Mouse (Mus musculus) c-Kit-negative CD71-positive TER-119-positive erythroid progenitor cells, embryonic 14.5 days (primary cell): ENCODE results near the gene Fgfr2.

Experiments
- DNase-seq: peaks from one replicate; pipeline ENCODE4 v3.0.0-alpha.2; 2013; ENCODE audit warnings: low read depth, low spot score

Gene Fgfr2

DNA sequence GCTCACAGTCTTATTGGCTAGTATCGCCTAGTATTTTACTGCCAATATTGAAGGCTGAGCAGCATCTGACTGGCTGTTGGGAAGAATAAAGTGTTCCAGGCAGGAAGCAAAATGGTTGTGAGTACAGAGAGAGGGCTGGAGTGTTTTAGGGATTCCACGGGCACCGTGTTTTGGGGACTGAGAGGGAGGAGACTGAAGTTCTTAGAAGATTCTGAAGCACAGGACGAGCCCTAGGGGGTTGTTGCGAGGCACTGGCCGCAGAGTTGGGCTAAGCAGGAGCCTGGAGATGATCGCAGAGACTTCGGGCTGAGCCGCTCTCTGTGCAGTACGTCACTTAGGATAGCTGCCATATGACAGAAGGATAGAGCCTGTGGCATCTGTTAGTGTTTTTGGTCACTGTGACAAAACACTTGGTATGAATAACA lies 2169.0 kb downstream of the Fgfr2 start:
- DNase-seq = no peak

DNA sequence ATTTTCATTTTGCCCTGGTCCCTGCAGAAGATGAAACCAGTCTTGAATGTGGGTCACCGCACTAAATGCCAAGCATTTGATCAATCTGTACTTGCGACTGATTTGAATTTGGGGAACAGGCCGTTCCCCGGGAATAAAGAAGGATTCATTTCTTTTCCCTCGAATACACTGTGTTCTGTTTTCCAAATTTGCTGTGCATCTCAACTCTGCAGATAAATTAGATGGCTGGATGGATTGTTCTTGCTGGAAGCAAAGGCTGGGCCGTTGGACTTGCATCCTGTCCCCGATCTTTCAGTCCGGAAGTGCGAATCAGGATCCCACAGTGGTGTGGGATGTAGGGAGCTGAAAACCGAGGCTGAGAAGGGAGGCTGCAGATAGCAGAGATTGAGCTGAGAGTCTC lies 2169.8 kb downstream of the Fgfr2 start:
- DNase-seq = no peak

DNA sequence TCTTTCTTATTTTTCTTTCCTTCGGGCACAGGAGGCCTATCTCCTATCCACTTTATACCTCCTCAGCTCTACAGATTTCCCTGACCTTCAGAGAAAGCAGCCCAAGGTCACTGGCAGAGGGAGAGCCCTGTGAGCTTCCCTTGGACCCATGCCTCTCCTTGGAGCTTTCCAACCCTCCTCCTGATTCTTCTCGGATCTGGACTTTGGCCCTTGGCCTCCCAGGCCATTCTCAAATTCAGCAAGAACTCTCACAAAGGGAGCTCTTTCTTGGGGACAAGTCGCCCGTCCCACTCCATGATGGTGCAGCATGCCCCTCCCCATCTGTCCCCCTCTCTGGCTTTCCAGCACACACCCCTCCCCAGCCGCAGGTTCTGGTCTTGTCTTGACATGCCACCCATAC lies 2172.1 kb downstream of the Fgfr2 start:
- no peak for DNase-seq

DNA sequence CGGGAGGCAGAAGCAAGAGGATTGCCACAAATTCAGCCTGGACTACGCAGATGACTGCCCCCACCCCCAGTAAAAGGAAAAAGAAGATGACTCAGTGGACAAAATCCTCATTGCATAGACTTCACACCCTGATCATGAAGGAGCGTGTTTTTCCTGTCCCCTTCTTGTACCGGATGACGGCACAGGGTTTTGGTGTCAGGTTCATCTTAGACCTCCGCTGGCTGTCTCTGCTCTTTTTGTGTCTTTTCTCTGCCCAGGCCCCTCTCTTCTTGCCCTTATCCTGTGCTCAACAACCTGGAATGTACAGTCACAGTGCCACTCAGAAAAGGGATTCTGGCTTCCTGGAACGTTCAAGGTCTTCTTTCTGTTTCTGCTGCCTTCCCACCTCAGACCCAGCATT lies 2172.7 kb downstream of the Fgfr2 start:
- DNase-seq = no peak

DNA sequence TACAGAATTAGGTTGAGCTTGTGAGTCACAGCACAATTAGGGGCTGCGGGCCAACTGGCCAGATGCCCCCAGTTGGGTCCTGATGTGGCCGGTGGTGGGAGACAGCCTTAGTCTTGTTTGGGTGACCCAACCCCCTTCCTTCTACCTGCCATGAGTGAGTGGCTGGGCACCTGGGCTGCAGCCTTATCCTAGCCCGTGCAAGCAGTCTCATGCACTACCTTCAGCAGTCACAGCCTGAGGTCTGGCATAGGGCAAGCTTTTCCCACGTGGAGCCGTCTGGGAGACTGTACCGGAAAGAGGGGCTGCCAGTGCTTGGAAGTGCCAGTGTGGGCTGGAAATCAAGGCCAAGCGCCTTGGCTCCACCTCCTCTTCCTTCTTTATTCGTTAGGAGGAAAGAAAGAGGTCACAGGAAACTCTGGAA lies 2173.8 kb downstream of the Fgfr2 start:
- no peak for DNase-seq

DNA sequence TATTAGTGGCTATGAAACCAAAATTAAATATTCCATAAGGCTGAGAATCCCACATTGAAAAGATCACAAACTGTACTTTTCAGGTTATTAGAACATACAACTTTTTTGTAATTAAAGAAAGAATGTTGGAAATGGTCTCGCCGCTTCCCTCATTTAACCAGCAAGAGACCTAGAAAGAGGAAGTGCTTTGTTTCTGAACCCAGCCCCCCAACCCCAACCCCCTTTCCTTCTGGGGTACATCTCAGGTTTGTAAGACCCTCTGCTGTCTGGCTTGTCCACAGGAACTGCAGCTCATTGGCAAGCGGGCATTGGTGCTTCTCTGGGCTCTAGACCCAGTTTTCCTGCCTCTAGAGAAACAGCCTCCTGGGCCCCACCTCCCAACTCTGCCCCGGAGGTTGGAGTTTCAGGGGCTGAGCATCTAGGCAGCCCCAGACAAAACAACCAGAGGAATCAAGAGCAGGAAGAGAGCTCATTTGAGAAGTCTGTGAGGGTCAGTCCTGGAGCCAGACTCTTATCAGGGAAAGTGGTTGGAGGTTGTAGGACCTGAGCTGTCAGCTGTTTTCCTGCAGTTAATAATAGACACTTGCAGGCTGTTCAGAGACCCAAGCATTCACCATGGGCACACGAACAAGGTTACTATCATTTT lies 2174.5 kb downstream of the Fgfr2 start:
- DNase-seq = no peak

DNA sequence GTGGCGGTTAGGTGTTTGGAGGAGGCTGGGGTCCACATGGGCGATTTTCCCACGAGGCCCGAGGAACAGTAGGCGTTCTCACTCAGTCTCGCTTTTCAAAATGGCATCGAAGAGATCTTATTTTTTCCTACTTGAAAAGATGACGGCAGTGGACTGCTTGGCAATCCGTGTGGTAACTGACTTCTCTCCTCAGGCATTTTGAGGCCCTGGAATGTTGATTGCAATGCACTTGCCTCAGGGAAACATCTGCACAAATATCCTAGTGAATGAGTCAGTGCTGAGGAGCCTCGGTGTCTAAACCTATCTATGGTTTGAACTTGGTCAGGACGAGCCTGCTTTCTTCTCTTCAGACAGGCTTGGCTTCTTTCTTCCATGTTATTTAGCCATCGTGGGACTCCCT lies 2176.8 kb downstream of the Fgfr2 start:
- DNase-seq = no peak

DNA sequence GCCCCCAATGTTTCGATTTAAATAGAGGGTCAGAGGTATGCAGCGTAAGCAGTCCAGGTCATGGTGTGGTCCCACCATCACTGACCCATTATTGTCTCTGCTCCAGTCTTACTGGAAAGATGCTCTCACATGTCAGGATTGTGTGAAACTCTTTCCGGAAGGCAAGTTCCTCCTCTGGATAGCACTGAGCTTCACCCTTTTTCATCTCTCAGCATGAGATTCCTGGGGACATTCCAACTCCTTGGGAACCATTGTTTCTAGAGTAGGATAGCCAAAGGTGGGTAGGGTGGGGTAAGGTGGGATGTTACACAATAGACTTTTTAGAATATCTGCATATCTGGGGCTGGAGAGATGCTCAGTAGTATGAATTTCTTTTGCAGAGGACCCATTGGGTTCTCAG lies 2177.4 kb downstream of the Fgfr2 start:
- DNase-seq = no peak

DNA sequence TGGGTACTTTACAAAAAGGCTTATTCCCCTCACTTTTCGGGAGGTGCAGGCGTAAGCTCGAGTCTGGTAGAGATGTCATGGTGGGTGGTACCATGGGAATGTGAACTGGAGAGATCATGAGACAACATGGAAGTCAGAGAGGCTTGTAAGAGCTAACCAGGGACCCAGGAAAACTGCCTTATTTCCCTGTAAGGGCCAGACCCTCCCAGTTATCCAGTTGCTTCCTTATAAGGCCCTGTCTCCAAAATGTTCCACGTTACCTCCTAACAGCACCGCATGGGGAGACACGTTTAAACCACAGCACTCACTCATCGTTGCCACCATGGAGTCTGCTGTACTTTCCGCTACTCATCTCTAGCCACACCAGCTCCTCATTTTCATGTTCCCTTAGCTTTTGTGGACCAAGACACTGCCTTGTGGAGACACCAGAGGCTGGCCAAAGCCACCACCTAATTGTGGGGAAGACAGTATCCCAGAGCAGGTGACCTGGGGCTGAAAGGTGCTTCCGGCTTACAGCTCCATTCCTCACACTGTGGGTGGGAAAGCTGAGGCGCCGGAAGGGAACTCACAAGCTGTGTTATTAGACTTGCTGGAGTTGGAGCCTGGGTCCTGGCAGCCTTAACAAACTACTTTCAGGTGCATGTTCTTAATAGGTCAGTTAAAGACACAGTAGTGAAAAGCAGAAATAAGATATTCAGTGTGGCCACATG lies 2178.2 kb downstream of the Fgfr2 start:
- no peak for DNase-seq

DNA sequence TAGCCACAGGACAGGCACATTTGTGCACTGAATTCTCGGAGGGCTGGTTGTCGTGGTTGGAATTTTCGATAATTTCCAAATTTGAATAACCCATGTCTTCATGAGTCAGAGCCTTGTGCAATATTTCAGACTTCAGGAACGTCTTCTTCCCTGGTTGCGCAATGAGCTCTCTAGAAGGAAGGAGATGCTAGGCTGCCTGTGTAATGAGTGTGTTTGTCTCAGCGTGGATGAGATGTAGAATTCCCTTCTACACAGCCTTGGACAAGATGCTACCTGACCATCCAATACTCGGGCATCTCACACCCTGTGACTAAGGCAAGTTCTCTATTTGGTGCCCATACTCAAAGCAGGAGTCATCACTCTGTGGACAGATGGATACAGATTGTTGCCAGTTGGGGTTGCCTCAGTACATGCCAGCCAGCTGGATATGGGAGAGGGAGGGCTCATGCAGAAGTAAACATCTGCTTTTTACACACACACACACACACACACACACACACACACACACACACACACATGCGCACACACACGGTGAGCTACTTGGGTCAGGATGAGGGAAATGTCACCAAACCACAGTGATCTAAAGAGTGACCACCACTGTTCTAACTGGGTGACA lies 2179.8 kb downstream of the Fgfr2 start:
- DNase-seq = no peak

DNA sequence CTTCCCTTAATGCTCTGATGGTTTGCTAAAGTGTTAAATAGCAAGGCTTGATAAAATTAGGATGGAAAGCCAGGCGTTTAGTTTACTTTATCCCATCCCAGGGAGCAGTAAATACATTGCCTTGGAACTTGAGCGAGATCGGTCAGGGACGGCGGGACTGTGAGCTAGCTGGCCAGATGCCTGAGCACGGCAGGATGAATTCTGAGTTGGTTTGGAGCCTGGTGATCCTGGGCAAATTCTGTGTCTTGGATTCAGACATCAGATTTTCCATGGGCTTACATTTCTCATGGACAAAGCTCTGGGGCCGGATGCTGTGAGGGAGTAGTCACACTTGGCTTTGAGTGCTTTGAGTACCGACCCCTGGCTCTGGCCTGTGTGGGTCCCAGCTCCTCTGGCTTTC lies 2182.4 kb downstream of the Fgfr2 start:
- no peak for DNase-seq

DNA sequence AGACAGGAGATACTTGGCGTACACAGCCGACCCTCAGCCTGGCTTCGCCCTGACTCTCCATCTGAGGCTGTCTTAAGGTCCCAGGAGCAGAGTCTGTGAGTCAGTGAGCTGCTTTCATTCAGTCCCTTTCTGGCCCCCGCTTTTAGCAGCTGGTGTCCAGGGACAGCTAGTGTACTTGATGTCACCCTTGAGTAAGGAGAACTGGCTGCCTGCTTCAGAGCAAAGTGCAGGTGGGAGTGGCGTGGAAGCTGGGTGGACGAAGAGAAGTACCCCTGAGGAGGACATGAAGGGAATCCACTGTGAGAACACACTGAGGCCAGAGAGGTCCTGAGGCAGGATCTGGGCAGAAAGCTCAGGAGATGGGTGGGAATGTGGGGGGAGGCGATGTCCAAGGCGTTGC lies 2184.3 kb downstream of the Fgfr2 start:
- DNase-seq = no peak

DNA sequence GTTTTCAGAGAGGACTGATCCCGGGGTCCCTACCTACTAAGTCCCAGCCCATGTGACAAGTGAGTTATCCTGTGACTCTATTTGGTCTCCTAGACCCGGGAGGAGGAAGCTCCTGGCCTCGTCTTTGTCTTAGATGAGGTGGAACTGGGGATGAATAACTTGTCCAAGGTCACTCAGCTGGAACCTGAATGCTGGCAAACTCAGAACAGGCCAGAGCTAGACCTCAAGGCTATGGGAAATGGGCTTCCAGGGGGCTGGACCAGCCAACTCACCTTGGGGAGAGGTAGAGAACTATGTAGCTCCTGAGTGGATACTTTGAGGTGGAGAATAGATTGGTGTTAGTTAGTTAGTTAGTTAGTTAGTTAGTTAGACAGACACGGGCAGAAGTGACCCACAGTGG lies 2185.1 kb downstream of the Fgfr2 start:
- DNase-seq = no peak

DNA sequence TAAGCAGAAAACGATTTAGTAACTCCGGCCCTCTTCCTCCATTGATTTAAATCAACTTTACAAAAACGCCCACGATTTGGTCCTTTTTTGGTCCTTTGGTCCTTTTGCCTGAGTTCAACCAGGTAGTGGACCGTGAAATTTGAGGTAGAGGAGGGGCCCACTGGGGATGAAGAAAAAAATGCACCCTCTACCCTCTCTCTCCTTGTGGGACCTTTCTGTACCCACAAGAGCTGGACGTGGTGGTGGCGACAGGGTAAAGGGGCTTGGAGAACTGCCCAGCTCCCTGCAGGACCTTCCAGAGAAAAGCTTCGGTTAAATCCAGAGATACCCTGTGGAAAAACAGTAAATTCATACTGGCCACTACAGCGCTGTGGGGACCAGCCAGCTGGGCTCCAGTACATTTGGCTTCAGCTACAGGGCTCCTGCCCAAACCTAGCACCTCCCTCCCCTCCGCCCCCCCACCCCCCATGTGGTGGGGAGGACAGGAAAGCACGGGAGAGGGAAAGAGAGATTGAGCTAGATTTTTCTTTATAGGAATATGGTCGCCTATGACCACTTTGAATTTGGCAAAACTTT lies 2185.8 kb downstream of the Fgfr2 start:
- no peak for DNase-seq

DNA sequence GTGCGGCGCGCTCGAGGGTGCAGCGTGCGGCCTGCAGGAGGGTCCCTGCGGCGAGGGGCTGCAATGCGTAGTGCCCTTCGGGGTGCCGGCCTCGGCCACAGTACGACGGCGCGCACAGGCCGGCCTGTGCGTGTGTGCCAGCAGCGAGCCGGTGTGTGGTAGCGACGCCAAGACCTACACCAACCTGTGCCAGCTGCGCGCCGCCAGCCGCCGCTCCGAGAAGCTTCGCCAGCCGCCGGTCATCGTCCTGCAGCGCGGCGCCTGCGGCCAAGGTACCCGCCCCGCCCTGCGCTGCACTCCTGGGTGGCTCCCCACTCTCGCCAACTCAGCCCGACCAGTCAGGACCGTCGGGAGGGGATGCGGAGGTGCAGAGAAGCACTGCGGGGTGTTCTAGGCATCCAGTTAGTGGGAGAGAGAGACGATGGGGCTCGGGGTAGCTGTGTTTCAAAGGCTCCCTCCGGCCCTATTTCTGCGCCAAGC lies 2186.6 kb downstream of the Fgfr2 start:
- no peak for DNase-seq

DNA sequence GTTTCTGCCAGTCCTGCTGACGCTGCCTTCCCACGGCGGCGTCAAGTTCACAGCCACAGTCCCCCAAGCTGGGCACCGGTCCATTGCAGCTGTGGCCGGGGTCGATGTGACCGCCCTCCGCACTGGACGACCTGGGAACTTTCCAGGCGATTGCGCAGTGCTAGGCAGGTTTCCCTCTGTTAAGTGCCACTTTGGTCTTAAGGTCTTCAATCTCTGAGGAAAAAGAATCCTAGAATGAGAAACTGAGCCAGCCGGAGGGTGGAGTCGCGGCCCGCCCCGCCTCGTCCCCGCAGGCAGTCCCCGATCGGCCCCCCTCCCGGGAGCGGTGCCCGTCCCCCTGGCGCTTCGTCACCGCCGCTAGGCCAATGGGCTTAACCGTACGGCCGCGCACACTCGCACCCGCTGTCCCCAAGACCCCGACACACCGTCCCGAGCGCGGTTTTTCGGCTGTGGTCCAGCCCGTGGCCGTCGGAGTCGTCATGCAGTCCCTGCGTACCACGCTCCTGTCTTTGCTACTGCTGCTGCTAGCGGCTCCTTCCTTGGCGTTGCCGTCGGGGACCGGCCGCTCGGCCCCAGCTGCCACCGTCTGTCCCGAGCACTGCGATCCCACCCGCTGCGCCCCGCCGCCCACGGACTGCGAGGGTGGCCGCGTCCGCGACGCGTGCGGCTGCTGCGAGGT lies 2187.2 kb downstream of the Fgfr2 start, which contains the start of gene Htra1:
Gene Htra1 (plus strand): TSS at position 319 of the 679 bp plus-strand sequence.
- DNase-seq = no peak

DNA sequence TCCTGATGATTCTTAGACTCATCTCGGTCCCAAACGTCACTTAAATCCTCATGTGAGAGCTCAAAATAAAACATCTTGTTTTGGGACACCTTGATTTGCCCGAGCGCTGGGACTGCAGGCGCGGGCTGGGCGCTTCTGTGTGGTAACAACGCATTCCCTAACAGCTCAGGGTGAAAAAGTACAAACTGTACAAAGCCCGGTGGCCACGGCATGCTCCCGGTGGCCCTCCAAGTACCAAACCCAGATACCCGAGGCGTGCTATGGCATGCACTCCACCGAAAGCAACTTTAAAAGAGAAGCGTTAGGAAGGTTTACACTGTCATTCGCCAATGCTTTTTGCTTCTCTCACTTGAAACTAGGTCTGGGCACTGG lies 2187.7 kb downstream of the Fgfr2 start:
- no peak for DNase-seq

DNA sequence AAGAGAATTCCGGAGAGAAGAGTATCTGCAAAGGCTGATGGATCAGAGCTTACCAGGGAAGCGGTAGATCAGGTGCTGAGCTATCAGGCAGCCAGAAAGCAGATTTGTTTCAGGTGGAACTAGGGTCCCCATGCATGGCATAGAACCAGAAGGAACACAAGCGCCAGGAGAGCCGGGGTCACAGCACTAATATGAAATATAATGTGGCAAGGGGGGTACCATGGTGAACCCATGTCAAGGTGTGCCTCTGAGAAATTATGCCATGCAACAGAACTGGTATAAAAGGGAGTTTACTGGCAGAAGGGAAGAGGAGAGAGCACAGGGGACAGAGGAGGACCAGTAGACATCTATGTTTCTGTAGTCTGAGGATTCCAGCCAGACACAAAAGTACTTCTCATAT lies 2188.5 kb downstream of the Fgfr2 start:
- no peak for DNase-seq

DNA sequence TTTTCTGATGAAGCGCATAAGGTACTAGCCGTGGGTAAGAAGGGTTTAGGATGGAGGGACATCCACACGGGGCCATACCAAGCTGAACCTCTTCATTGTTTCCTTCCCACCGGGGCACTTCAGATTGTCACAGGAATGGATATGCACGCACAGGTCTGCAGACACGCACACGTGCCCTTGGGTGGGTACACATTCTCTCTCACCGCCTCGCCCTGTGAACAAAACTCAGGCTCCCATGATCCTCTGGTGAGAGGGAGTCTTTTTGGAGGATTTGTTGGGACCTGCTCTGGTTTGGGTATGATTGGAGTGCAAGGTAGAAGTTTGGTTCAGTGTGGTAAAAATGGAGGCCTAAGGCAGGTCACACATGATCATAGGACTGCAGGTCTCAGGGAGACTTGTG lies 2190.2 kb downstream of the Fgfr2 start:
- DNase-seq = no peak

DNA sequence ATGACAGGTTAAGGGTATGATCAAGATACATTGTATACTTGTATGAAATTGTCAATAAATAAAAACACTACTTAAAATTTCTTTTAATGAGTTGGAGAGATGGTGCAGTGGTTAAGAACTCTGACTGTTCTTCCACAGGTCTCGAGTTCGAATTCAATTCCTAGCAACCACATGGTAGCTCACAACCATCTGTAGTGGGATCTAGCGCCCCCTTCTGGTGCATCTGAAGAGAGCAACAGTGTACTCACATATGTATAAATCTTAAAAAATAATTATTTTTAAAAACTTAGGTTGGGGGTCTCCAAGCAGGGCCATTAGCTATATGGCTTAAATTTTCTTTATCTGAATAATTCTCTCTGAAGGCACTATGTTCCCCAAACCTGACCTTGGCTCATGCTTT lies 2192.7 kb downstream of the Fgfr2 start:
- no peak for DNase-seq

DNA sequence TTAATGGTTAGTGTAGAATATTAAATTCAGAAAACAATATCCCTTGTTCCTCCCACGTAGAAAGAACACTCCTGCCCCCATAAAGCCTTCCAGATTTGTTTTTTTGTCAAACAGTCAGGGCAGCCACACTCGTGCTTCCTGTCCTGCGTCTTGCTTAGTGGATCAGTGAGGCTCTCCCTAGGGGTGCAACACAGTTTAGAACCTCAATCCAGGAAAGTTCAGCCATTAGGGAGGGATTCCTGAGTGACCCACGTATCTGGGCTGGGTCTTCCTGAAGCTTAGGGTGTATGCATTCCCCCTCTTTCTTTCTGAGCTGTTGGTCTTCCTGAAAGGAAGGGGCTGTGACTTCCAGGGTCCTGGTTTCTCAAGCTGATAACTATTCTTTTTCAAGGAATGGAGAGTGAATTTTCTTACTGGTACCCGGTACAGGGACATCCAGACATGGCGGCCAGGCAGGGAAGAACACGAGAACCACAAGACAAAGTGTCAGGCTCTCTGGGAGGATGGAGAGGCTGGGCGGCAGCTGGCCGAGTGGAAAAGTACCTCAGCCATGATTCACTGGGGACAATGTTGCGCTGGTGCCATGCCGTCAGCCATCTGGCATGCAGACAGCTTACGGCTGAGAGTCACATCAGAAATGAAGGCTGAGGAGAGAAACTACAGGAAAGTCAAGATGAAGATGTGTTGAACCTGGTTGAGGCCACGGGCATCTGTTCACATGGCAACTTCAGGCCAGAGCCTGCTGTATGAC lies 2200.0 kb downstream of the Fgfr2 start:
- DNase-seq = no peak
